Mouse (Mus musculus) heart, postnatal 14 days (tissue): ENCODE measurements around the gene Rsbn1. TPM values are rescaled to one million over a fixed set of nuclear protein-coding genes. Genes with fewer than 3 reads are reported as not detected.

Source experiments
- DNase-seq, 2 experiments: peaks; one replicate each; pipeline ENCODE4 v3.0.0; 2021 to 2022
- intact Hi-C: fragments of 180-260 bp; cut with DNase I; formaldehyde crosslinking; loops from one replicate; pipeline ENCODE4 v1.15.1; 2025
- long read RNA-seq, 2 experiments: library from polyadenylated mRNA; stranded (forward); transcript quantifications; one replicate each; pipeline ENCODE4 v2.0.0; 2021
- total RNA-seq, 2 experiments: library from RNA; stranded (reverse); gene quantifications; 2 replicates each; pipeline ENCODE4 v1.2.3; 2021

Rsbn1 gene
- 1 to 10 TPM; 9.8 to 9.9 TPM for total RNA-seq
- long read RNA-seq, experiment 1, full-length matches to known transcripts = 7 of 8 reads
- long read RNA-seq, experiment 1, partial matches to known transcripts = 0 of 8 reads
- long read RNA-seq, experiment 1, other reads (novel, unspliced or antisense) = 1 of 8 reads
- long read RNA-seq, experiment 2, full-length matches to known transcripts = 1 of 2 reads
- long read RNA-seq, experiment 2, partial matches to known transcripts = 1 of 2 reads
- long read RNA-seq, experiment 2, other reads (novel, unspliced or antisense) = 0 of 2 reads

- intact Hi-C loops = loop anchor here (2.0 to 10.0 kb wide), 2 partner anchors 55 to 301 kb away; partner anchors contain the start of gene Phtf1
- peak; percentile 92 to 94 for DNase-seq
Observed at GRCm38 (mm10) chr3:103914010-103914669, at the start of gene Rsbn1. Gene Rsbn1, plus strand, starts transcription at chr3:103914120.

- DNase-seq = no peak
- intact Hi-C loops = no loop called here
Observed at GRCm38 (mm10) chr3:103864200-103864599, 49.7 kb upstream of the Rsbn1 start.

DNA sequence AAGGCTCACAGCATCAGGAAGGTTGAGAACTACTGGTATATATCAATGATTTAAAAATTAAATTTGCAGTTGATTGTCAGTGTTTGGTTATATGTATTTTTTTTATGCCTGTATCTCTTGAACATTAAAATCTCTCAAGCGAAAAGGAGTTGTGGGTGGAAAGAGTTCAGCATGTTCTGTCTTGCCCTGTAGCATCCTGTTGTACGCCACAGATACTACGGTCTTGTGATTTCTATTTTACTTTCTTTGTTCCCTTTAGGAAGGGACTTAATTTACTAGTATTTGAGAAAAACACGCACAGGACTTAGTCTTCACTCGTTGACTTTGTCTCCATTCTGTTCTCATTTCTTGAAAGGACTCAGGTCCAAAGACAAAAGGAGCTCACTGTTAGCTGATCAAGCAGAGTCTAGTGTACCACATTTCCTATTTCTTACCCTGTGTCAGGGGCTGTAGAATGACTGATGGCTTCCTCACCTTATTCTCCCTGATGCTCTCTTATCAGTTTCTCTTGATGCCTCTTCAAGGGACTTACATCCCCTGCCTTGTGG, 46.4 kb upstream of the Rsbn1 start:
- DNase-seq = no peak

DNA sequence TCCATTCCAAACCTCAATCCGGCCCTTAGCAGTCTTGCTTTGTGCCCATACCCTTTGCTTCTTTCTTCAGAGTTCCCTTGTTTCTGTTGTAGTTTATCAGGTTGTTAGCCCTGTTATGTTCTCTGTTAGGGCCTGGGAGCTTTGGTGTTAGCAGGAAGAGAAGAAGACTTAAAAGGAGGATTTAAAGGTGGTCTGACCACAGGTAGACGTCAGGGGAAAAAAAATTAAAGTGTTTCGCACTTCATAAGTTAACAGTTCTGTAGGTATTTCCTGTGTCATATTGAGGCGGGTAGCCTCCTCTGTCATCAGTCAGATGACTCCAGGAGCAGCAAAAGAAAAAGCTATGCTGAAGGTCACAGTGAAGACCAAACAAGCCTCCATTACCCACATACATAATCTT, 45.9 kb upstream of the Rsbn1 start:
- intact Hi-C loops = no loop called here
- DNase-seq = no peak

More for the DNA sequence above, 46.4 kb upstream of the Rsbn1 start:
- intact Hi-C loops = no loop called here

DNA sequence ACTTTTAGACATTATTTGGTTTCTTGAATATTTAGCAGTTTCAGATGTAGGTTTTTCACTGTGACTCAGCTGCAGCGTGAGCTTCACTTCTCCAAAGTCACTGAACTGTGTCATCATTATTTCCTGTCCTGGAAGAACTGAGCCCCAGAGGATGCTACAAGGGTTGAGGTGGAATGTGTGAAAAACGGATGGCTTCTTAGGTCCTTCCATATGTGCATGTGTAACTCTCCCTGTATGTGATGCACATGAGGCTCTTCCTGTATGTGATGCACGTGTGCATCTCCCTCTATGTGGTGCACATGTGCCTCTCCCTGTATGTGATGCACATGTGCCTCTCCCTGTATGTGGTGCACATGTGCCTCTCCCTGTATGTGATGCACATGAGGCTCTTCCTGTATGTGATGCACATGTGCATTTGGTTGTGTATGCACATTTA, 41.2 kb upstream of the Rsbn1 start:
- no peak for DNase-seq

DNA sequence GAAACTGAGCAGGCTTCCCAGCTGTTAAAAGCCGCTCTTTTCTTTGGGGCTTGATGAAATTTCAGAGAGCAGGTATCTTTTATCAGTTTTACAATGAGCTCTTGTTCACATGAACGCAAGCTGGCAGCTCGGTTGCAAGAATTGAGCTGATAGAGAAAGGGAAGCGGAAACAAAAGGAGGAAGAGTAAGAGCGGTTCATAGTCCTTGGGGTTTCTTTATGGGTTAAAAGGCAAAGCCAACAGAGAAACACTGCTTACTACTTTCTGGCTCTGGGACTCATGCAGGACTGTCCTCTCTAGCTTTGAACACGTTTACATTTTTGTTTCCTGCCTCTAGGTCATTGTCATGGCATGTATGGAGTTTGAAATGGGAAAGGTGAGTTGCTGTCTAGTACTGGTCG, 39.6 kb upstream of the Rsbn1 start:
- no peak for DNase-seq
- intact Hi-C loops = no loop called here

More for the DNA sequence above, 41.2 kb upstream of the Rsbn1 start:
- intact Hi-C loops = no loop called here

DNA sequence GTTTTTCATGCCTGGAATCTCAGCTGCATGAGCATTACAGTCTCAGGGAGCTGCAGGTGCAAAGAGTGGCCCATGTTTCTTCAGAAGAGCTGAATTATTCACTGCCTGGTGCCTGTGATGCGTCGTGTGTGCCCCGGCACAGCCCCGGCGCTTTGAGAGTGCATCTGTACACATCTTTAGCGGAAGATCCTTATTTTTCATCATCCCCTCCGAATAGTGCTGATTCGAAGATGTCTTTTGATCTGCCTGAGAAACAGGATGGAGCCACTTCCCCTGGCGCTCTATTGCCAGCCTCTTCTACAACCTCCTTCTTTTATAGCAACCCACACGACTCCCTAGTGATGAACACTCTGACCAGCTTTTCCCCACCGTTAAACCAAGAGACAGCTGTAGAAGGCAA, 28.0 kb upstream of the Rsbn1 start:
- DNase-seq = no peak
- intact Hi-C loops = loop anchor here (1.0 to 10.0 kb wide), 5 partner anchors 33 to 491 kb away; partner anchors contain the start of gene Olfml3

DNA sequence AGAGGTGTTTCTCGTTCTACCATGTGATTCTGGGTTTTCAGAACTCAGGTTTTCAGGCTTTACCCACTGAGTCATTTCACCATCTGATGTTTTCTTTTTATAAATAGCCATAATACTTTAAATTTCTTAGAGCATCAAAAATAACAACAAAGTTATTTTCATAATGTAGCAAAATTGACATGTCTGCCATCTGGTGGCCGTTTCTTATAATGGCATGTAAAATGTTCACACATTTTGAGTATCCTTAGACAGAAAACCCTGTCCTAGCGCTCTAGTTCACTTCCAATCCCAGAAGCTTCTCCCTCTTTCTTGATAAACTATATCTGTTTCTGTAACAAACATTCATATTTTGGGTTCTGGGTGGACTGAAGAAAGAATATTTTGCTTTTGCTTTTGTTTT, 26.3 kb upstream of the Rsbn1 start:
- peak; percentile 33 to 65 for DNase-seq
- intact Hi-C loops = loop anchor here (2.0 to 10.0 kb wide), 4 partner anchors 35 to 493 kb away; no protein-coding TSS in a partner anchor

GRCm38 (mm10) chr3:103893374-103893773, 20.5 kb upstream of the Rsbn1 start:
- intact Hi-C loops = no loop called here
- DNase-seq = no peak

- intact Hi-C loops = loop anchor here (5.0 kb wide), 1 partner anchor 538 kb away; no protein-coding TSS in a partner anchor
Observed at GRCm38 (mm10) chr3:103904705-103905104, 9.2 kb upstream of the Rsbn1 start.

DNA sequence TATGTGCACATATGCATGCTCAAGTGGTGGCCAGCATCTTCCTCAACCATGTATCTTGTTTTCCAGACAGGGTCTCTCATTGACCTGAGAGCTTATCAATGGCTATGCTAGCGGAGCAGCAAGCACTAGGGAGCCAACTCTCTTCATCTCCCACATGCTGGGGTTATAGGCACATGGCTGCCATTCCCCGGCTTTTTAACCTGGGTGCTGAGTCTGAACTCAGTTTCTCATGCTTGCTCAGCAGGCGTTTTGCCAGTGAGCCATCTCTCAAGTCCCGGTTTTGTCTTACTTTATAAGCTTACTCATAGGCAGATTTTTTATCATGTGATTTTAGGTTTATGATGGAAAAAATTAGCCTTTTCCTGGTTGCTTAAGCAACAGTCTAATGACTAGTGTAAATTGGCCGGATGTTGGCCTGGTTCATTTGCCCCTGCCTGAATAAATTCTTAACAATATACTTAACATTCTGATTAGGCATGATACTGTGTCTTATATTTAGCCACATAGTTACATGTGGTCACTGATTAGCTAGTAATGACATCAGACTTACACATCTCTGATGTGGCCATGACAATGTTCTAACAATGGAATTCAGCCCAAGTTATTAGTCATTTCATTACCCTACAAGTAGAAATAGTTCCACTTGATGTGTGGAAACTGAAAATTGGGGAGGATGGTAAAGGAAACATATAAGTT, 6.4 kb upstream of the Rsbn1 start:
- DNase-seq = no peak
- intact Hi-C loops = loop anchor here (5.0 kb wide), 1 partner anchor 535 kb away; no protein-coding TSS in a partner anchor

More at GRCm38 (mm10) chr3:103904705-103905104, 9.2 kb upstream of the Rsbn1 start:
- peak; percentile 46 to 61 for DNase-seq

DNA sequence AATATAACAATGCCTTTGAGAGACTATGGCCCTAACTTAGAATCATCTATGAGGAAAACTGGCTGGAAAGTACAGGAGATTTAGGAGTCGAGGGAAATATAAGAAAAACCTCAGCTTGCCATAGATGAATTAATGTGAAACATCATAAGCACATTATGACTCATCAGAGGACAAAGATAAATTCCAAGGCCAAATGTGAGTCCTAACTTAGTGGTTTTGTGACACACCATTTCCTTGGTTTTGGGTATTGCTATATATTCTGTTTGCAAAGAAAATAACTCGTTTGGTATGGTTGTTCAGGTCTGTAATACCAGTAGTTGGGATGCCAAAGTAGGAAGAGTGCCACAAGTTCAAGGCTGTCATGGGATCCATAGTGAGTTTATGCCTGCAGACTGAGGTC, 5.1 kb upstream of the Rsbn1 start:
- DNase-seq = no peak
- intact Hi-C loops = loop anchor here (5.0 kb wide), 1 partner anchor 534 kb away; no protein-coding TSS in a partner anchor

DNA sequence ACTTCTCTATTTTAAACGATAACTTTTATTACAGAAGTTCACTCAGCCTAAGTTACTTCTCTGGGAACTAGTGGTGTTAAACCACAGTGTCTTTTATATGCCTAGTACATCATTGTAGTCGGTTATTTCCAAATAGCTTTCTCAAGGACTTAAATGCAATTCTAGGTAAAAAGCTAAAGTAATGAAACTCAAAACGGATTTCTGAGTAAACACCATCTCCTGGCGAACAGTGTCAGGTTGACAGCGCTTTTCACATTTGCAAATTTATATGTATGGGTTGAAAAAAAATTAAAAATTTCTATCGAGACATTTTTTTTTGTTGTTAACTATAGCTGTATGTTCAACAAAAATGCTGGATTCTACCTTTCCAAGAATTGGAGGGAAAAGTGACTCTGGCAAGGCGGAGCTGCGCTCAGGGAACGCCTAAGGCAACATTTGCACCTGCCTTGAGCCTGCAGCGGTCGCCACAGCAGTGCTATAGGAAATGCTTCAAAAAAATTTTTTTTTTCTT, 414 bp upstream of the Rsbn1 start:
- peak in 1 of 2 experiments; percentile 11 for DNase-seq
- intact Hi-C loops = loop anchor here (10.0 kb wide), 1 partner anchor 301 kb away; no protein-coding TSS in a partner anchor

DNA sequence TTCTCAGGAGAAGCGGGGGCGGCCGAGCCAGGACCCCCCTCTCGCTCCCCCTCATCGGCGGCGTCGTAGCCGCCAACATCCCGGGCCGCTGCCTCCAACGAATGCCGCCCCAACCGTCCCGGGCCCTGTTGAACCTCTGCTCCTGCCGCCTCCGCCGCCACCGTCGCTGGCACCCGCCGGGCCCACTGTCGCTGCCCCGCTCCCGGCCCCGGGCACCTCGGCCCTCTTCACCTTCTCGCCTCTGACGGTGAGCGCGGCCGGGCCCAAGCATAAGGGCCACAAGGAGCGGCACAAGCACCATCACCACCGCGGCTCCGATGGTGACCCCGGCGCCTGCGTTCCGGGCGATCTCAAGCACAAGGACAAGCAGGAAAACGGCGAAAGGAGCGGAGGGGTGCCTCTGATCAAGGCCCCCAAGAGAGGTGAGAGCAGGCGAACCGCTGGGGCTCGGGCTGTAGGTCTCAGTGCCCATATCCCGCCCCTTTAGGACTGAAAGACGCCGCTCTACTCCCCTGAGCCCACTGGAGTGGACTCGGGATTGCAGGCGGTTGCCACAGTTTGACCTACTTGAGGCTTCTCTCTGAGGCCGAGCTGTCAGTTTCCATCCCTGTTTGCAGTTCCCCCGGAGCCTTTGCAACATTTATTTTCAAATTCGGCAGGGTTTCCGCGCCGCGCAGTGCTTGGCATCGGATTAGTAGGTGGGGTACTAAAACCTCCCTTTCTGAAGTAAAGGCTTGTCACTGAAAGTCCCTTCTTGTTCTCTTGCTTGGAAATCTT, 1.0 kb downstream of the Rsbn1 start:
- peak; percentile 53 to 66 for DNase-seq
- intact Hi-C loops = loop anchor here (2.0 to 10.0 kb wide), 2 partner anchors 54 to 300 kb away; partner anchors contain the start of gene Phtf1

- intact Hi-C loops = loop anchor here (2.0 to 10.0 kb wide), 2 partner anchors 53 to 299 kb away; partner anchors contain the start of gene Phtf1
- no peak for DNase-seq
Observed at GRCm38 (mm10) chr3:103915509-103915896, 1.6 kb downstream of the Rsbn1 start.

DNA sequence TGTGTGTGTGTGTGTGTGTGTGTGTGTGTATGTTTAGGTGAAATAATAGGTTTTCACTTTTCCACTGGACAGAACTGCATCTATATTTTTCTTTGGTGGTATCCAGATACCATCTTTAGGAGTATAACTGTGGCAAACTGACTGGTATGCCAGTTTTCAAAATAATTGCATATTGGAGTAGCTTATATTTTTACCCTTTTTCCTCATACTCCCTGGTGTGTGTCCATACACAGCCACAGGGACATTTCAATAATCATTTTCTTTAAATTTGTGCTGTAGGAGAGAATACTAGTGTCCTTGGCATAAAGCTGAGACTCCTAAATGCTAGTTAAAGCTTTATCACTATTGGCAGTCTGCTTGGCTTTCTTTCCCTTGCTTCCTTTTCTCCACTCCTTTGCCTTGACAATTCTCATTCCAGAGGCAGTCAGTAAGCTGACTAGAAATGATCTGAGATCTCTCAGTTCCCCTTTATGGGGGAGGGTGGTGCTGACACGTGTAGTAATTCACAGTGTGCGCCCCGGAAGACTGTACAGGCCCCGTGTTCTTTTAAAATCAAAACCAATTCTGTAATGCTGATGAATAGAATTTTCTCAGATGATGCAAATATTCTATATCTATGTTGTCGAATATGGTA, 2.4 kb downstream of the Rsbn1 start:
- intact Hi-C loops = loop anchor here (10.0 kb wide), 1 partner anchor 298 kb away; no protein-coding TSS in a partner anchor
- DNase-seq = peak in 1 of 2 experiments; percentile 7

GRCm38 (mm10) chr3:103916839-103917237, 2.9 kb downstream of the Rsbn1 start:
- intact Hi-C loops = loop anchor here (10.0 kb wide), 1 partner anchor 298 kb away; no protein-coding TSS in a partner anchor
- no peak for DNase-seq

DNA sequence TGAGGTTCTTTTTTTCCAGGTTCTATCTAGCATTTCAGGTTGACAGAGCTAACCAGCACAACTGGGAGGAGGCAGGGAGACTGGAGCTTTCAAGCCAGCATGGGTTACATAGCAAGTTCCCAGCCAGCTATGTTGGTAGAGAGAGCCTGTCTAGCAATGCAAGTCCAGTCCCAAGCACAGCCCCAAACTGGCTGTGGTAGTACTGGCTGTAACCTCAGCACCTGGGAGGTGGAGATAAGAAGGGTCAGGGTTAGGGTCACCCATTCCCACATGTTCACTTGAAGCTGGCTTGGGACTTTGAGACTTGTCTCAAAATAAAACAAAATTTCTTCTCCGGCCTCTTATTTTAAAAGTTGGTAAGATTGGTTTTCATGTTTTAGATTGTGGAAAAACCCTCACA, 6.2 kb downstream of the Rsbn1 start:
- no peak for DNase-seq
- intact Hi-C loops = no loop called here

DNA sequence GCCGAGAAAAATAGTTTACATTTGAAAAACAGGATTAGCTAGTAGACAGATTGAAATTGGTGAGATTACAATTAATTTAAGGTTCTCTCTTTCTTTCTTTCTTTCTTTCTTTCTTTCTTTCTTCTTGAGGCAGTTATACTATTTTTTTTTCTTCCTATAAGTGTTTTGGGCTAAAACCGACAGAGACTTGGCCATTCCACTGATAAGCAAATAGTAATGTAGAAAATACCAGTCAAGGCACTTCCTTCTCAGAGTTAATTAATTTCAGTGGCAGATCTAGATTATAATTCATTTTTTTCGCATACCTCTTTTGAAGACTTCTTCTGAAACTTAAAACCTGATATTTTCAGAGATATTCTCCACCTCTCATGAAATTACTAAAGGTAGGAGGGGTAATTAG, 11.4 kb downstream of the Rsbn1 start:
- intact Hi-C loops = no loop called here
- no peak for DNase-seq
